Mouse (Mus musculus): ENCODE measurements at regions not wholly inside any gene's neighbourhood (a gene's known extent, or its start where the extent isn't known, plus 50 kb on each side); places are given as distances from the start of the nearest gene placed in this dataset.

- DNase-seq (ENCODE audit: low spot score in 2 of 2), result no peak
Observed at GRCm38 (mm10) chr11:52541210-52541609, 145.0 kb downstream of the 9530068E07Rik start.

DNA sequence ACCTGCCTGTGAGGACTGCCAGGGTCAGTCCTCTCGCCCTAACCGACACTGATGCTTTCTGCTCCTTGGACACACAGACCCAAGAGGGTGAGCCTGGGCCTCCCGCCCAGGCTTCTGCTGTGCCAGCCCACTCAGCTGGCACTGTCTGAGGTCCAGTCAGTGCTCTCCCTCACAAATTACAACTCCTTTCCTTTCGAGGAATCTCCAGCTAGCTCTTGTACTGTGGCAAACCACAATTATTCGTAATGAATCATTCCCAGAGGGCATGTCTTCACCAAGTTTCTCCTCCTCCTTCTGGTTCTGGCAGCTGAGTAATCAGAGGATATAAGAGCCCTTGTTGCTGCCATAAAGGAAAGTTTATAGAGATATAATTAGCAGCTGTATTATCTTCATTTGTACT is 155.2 kb downstream of the 9530068E07Rik start:
- no peak for DNase-seq (ENCODE audit: low spot score in 2 of 2)

- DNase-seq (ENCODE audit: low spot score in 2 of 2), result no peak
Observed at GRCm38 (mm10) chr11:52552860-52553259, 156.6 kb downstream of the 9530068E07Rik start.

GRCm38 (mm10) chr11:52557836-52558235 is 161.6 kb downstream of the 9530068E07Rik start:
- DNase-seq (ENCODE audit: low spot score in 2 of 2), result no peak

DNA sequence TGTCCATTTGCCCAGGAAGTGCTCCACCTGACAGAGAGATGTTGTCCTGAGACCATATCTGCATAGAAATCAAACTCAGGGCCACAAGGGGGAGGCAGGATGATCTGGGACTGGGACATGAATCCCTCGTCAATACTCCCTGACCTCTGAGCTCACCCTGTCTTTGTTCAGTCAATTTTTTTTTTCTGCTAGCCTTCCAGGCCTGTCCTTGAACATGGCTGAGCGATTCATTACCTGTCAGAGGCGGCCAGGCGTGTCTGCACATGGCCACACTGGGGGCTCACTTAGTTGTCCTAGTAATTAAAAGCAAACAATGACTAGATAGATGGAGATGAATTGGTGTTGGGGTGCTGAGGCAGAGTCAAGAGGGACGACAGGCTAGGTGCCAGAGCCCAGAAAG is 162.6 kb downstream of the 9530068E07Rik start:
- DNase-seq (ENCODE audit: low spot score in 2 of 2), result no peak

DNA sequence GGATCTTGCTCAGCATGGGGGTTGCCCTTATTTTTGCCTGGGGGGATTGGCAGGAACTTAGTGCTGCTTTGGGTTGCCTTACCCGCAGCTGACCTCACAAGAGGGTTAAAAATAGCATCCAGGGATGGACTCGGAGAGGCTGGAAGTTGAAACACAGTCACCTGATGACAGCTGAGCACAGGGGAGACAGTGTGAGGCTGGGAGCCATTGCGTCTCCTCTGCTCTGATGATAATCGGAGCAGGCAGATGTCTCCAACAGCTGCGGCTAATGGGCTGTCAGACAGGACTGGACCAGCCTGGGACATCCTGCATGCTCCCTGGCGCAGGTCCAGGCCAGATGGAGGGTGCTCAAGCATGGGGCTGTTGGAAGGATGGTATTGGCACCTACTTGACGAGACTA is 165.1 kb downstream of the 9530068E07Rik start:
- no peak for DNase-seq (ENCODE audit: low spot score in 2 of 2)

DNA sequence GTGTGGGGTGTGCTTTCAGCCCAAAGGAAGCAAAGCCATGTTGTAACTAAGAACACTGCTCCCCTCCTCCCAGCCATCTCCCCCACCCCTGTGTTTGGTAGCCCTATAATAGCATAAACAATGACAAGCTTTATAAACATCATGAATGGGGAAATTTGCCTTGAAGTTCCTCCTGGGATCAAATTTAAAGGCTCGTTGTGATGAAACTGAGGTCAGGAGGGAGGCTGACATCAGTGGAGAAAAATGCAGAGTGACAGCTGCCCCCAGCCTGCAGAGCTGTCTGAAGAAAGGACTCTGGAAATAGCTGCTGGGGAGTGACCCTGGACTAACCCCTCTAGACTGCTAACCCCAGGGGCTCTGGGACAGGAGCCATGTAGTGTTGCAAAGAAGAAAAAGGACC is 169.2 kb downstream of the 9530068E07Rik start:
- no peak for DNase-seq (ENCODE audit: low spot score in 2 of 2)

DNA sequence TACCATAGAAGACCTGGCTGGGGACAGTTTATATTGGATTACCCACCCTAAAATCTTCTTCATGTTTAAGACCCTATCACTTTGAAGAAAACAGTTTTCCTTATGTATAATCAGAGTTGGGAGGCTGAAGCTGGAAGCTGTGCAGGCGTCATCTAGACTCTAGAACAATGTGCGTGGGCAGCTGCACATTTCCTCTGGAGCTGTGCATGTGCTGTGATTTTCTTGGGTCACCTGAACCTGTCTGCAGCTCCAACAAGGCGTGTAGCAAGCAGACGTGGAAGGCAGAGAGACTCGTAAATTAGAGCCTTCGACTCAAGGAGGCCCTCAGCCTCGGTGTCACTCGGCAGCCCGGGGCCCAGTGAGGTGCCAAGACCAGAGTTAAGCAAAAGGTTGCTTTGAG is 169.8 kb downstream of the 9530068E07Rik start:
- DNase-seq (ENCODE audit: low spot score in 2 of 2), result no peak

- peak in 1 of 2 experiments; percentile 14 for DNase-seq (ENCODE audit: low spot score in 2 of 2)
Observed at GRCm38 (mm10) chr11:52567945-52568687, 171.9 kb downstream of the 9530068E07Rik start.

- DNase-seq (ENCODE audit: low spot score in 2 of 2), result no peak
Observed at GRCm38 (mm10) chr11:52568794-52569193, 172.6 kb downstream of the 9530068E07Rik start.

- DNase-seq (ENCODE audit: low spot score in 2 of 2), result no peak
Observed at GRCm38 (mm10) chr11:52569759-52570158, 173.5 kb downstream of the 9530068E07Rik start.

- DNase-seq (ENCODE audit: low spot score in 2 of 2), result no peak
Observed at GRCm38 (mm10) chr11:52578471-52578870, 182.2 kb downstream of the 9530068E07Rik start.

GRCm38 (mm10) chr11:52579764-52580377 is 183.6 kb downstream of the 9530068E07Rik start:
- DNase-seq (ENCODE audit: low spot score in 2 of 2), result no peak

DNA sequence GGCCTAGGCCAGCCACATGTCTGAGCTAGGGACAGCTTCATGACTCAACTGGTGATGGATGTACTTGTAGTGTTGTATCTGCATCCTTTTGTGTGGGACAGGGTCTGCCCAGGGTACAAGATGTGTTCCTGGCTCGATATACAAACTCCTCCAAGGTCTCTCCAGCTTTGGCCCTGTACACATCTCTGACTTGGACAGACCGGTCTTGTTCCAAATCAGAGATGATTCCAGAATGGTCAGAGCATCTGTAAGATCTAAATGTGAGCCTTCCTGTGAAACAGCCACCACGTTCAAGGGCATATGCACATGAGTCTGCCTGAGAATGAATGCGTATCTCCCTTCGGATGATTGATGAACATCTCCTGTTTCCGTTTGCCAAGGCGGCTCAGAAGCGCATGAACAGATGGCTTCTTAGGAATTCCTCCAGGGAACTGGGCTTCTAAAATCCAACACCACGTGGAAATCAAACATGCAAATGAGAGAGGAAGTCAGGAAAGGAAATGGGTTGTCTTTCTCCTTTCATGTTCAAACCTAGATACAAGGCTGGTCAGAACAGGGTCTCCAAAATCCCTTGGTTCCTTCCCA is 172.7 kb upstream of the Fstl4 start:
- peak in 1 of 2 experiments; percentile 69 for DNase-seq (ENCODE audit: low spot score in 2 of 2)

- DNase-seq (ENCODE audit: low spot score in 2 of 2), result no peak
Observed at GRCm38 (mm10) chr11:52594092-52594491, 170.3 kb upstream of the Fstl4 start.

DNA sequence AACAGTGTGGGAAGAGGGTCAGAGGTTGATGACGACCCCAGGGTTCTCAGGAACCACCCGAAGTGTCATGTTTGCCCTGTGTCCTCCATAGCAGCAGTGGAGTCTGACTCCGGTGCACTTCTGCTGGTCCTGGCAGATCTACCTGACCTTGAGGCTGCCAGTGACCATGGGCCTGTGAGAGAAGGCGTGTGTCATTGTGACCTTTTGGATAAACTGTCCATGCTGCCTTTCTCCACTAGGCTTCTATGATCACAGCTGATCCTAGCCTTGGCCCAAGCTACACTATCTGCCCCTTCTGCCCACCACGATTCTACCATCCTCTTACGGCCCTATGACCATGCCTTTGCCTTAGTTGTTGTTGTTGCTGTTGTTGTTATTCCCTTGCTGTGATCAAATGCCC is 163.2 kb upstream of the Fstl4 start:
- DNase-seq (ENCODE audit: low spot score in 2 of 2), result no peak

DNA sequence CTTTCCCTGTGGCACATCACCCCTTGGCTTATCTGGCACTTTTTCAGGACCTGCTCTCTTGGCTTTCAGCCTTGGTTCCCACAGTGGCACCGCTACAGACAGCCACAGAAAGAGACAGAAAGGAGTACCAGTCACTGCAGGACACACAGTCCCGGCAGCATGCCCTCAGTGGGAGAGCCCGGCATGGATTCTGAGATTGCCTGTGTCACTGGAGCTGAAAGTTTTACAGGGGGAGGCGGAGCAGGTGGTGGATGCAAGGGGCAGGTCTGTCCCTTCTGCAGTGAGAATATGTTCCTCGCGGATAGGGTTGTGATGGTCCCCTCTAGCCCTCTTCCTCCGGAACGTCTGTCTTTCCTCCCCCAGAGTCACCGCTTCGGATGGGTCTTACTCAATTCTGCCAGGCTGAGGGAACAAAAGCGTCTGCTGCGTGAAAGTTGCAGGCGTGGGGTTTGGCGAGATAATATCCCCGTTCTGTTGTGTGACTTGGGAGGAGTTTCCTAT is 162.3 kb upstream of the Fstl4 start:
- peak; percentile 46 to 58 for DNase-seq (ENCODE audit: low spot score in 2 of 2)

- DNase-seq (ENCODE audit: low spot score in 2 of 2), result no peak
Observed at GRCm38 (mm10) chr11:52602796-52603195, 161.6 kb upstream of the Fstl4 start.

DNA sequence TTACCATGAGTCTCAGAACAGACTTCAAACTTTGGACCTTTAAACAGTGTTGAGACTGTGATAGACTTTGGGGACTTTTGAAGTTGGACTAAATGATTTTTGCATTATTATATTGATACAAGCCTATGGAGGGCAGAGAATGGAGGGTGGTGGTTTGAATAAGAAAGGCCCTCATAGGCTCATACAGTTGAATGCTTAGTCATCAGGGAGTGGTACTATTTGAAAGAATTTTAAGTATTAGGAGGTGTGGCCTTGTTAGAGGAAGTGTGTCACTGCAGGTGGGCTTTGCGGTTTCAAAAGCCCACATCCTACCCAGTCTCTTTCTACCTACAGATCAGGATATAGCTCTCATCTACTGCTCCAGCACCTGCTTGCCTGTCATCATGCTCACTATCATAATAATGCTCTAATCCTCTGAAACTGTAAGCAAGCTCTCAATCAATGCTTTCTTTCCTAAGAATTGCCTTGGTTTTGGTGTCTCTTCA is 153.7 kb upstream of the Fstl4 start:
- DNase-seq (ENCODE audit: low spot score in 2 of 2), result no peak

DNA sequence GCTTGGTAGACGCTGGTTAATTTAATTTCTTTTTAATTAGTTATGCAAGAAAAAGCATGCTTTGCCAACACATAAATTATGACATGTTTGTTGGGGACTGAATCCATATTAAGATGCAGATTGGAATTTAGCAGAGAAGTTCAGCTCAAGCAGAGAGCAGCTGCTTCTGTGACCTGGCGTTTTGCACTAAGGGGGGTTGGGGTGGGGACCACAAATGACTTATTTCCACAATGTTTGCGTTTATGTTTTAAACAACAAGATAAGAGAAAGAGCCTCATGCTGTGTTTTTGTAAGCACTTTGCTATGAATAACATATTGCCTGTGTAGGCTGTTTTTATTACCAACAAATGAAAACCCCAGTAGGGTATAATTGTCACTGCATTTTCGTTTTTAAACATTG is 148.8 kb upstream of the Fstl4 start:
- no peak for DNase-seq (ENCODE audit: low spot score in 2 of 2)

DNA sequence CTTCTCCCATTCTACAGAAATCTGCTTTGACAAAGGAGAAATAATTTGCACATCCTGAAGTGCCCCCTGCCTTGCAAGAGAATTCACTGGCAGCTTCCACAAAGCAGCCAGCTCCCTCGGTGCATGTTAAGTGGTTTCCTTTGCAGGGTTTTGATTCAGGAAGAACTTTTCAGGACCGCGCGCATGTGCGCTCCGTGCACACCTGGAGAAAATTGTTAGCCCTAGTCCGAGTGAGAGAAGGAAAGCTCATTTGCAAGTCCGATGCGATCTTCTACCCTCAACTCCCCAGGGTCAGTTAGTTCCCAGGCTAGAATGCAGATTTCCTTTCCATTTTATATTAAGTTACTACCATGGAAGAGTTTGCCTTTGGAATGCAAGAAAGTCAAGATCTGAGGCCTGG is 145.8 kb upstream of the Fstl4 start:
- no peak for DNase-seq (ENCODE audit: low spot score in 2 of 2)

GRCm38 (mm10) chr11:52622861-52623260 is 141.6 kb upstream of the Fstl4 start:
- no peak for DNase-seq (ENCODE audit: low spot score in 2 of 2)

All from layer of hippocampus, postnatal 14 days (tissue).